Mouse (Mus musculus) kidney, embryonic 16.5 days (tissue): ENCODE data around the gene Tulp4. TPM values are rescaled to one million over a fixed set of nuclear protein-coding genes. Genes with fewer than 3 reads are reported as not detected.

Source experiments
- ATAC-seq: fragments of 200-750 bp; cut with Nextera tagmentation; 2 replicates; pipeline ENCODE4 v1.8.0; 2017; ENCODE audit warnings: moderate TSS enrichment; ENCODE audit not compliant: low FRiP score, low TSS enrichment
- H3K27ac ChIP-seq: fragments of 300-500 bp; sonication (generic); 2 replicates; pipeline ENCODE4 v1.5.1; 2014; ENCODE audit warnings: low read length
- H3K27me3 ChIP-seq: fragments of 300-500 bp; sonication (generic); 2 replicates; pipeline ENCODE4 v1.6.1; 2014; ENCODE audit warnings: low read length, control low read depth, mixed read lengths; ENCODE audit not compliant: insufficient read depth
- H3K36me3 ChIP-seq: fragments of 300-500 bp; sonication (generic); 2 replicates; pipeline ENCODE4 v1.6.1; 2014; ENCODE audit warnings: low read length, control low read depth, mixed read lengths; ENCODE audit not compliant: insufficient read depth
- H3K4me1 ChIP-seq: fragments of 300-500 bp; sonication (generic); 2 replicates; pipeline ENCODE4 v1.6.1; 2014; ENCODE audit warnings: low read length, control low read depth, mixed read lengths; ENCODE audit not compliant: insufficient read depth
- H3K4me2 ChIP-seq: fragments of 300-500 bp; sonication (generic); replicated peaks from 2 replicates; pipeline ENCODE4 v1.6.1; 2014; ENCODE audit warnings: low read depth, low read length
- H3K4me3 ChIP-seq: fragments of 300-500 bp; sonication (generic); 2 replicates; pipeline ENCODE4 v1.5.1; 2014; ENCODE audit warnings: mild to moderate bottlenecking, low read length
- H3K9ac ChIP-seq: fragments of 300-500 bp; sonication (generic); replicated peaks from 2 replicates; pipeline ENCODE4 v1.6.1; 2014; ENCODE audit warnings: low read length
- H3K9me3 ChIP-seq: fragments of 300-500 bp; sonication (generic); 2 replicates; pipeline ENCODE4 v1.6.1; 2016; ENCODE audit warnings: low read length, control low read depth
- WGBS: fragments of 180-500 bp; shearing (Covaris S2); extraction: QIAGEN DNeasy Blood & Tissue Kit; methylation state at CpG from one replicate; pipeline ENCODE4 v1.1.7; 2014; 5-methylcytosine and 5-hydroxymethylcytosine counted together
- polyA plus RNA-seq: library from polyadenylated mRNA; unstranded; fragments of >200 nt; fragmentation: Nextera tagmentation; extraction: Ambion mirVana; gene quantifications from 2 replicates; pipeline ENCODE4 v1.2.1, GENCODE M21; 2015

The Tulp4 gene
- polyA plus RNA-seq, 1 experiment from 2014 or later: 81.3 TPM

DNA sequence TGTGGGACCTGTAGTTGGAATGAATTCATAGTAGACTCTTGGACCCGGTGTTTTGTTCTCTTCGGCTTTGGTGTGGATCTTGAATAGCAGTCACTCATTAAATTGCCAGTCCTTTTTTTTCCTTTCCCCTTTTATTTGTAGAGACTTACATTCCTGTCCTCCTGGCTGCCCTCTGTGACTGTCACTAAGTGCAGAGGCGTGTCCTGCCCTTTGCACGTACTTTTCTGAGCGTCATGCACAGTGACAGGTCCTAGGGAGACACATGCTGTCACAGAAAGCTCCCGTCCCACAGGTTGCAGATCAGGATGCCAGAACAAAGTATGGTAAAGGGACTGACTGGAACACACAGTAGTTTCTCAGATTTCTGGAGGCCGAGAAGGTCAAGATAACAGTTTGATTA lies 91.3 kb downstream of the Tulp4 start:
- Histone ChIP-seq H3K27me3 (no peaks in the 10 kb centered on the region), H3K4me2 (no peak overlapping the region), H3K9ac (no peak overlapping the region), H3K36me3 (peaks cover 13% of the 10 kb centered on the region; the same call in 1 of the 2 replicates), H3K27ac (no peak overlapping the region), H3K9me3 (no peaks in the 10 kb centered on the region), H3K4me3 (no peak overlapping the region), H3K4me1 (no peaks in the 10 kb centered on the region)
- whole genome bisulfite sequencing: 74% methylated on average over 7 of the region's 7 CpGs
- no peak for ATAC-seq

DNA sequence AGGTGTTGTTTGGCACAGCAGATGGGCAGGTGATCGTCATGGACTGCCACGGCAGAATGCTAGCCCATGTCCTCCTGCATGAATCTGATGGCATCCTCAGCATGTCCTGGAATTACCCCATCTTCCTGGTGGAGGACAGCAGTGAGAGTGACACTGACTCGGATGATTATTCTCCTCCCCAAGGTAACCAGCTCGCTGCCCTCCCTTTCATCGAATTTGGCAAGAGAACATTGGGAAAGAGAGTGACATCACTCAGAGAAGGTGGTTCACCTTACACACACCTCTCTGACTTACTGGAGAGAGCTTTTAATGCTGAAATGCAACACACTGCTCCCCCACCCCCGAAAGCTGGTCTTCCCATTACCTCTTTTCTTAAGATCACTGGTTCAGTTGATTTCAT lies 92.4 kb downstream of the Tulp4 start:
- Histone ChIP-seq H3K9ac (no peak overlapping the region), H3K36me3 (peaks cover 10% of the 10 kb centered on the region; the same call in 1 of the 2 replicates), H3K4me1 (no peaks in the 10 kb centered on the region), H3K27me3 (no peaks in the 10 kb centered on the region), H3K4me3 (no peak overlapping the region), H3K9me3 (no peaks in the 10 kb centered on the region), H3K27ac (no peak overlapping the region), H3K4me2 (no peak overlapping the region)
- ATAC-seq: no peak
- 71% methylated on average over 6 of the region's 6 CpGs for WGBS

DNA sequence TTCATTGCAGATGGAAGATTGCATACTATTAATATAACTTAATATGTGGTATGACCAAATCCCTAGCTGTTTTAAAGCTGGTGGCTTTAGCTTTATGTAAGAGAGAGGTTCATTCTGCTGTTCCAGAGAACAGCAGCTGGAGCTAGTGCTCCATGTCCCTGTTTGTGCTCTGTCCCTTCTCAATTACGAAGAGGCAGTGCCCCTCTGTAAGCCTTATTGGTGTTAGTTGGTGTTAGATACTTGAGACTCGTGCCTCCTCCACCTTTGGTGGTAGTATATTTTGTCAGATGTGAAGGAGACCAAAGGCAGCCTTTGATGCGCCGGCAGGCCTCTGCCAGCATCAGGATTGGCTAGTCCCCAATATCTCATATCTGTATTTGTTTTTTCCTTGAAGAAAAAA lies 92.9 kb downstream of the Tulp4 start:
- no peak overlapping the region for H3K27ac ChIP-seq
- peaks cover 9% of the 10 kb centered on the region; the same call in 1 of the 2 replicates for H3K36me3 ChIP-seq
- no peaks in the 10 kb centered on the region for H3K27me3 ChIP-seq
- no peaks in the 10 kb centered on the region for H3K9me3 ChIP-seq
- H3K4me2 ChIP-seq: no peak overlapping the region
- no peak overlapping the region for H3K4me3 ChIP-seq
- 39% methylated on average over 4 of the region's 4 CpGs for WGBS
- H3K9ac ChIP-seq: no peak overlapping the region
- no peaks in the 10 kb centered on the region for H3K4me1 ChIP-seq
- no peak for ATAC-seq

DNA sequence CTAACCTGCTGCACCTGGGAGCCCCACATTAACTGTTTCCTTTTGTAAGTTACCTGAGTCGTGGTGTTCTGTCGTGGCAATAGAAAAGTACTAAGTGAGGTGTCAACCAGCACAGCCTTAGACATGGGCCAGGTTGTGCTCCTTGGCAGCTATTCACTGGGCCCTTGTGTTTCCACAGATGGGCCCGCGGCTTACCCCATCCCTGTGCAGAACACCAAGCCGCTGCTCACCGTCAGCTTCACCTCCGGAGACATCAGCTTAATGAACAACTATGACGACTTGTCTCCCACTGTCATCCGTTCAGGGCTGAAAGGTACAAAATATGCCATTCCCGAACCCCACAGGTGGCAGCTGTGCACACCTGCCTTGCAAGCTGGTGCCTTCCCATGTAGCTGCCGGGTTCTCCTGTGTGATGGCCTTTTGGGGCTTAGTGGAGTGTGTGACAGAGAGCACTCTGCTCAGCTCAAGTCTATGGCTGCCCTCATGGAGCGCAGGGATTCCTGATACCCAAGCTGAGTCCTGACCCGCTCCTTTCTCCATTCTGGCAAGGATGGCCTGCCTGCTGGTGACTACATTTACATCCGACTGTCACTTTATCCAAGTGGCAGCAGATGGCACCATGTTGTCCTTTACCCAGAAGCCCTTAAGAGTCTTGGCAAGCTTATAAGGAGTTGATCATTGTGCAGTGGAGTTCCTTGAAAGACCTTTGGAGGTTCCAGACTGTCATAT lies 95.4 kb downstream of the Tulp4 start:
- Histone ChIP-seq H3K36me3 (peaks cover 9% of the 10 kb centered on the region; the same call in 1 of the 2 replicates), H3K4me3 (no peak overlapping the region), H3K9ac (no peak overlapping the region), H3K27me3 (no peaks in the 10 kb centered on the region), H3K27ac (no peak overlapping the region), H3K9me3 (no peaks in the 10 kb centered on the region), H3K4me1 (no peaks in the 10 kb centered on the region), H3K4me2 (no peak overlapping the region)
- no peak for ATAC-seq
- WGBS: 94% methylated on average over 14 of the region's 14 CpGs

DNA sequence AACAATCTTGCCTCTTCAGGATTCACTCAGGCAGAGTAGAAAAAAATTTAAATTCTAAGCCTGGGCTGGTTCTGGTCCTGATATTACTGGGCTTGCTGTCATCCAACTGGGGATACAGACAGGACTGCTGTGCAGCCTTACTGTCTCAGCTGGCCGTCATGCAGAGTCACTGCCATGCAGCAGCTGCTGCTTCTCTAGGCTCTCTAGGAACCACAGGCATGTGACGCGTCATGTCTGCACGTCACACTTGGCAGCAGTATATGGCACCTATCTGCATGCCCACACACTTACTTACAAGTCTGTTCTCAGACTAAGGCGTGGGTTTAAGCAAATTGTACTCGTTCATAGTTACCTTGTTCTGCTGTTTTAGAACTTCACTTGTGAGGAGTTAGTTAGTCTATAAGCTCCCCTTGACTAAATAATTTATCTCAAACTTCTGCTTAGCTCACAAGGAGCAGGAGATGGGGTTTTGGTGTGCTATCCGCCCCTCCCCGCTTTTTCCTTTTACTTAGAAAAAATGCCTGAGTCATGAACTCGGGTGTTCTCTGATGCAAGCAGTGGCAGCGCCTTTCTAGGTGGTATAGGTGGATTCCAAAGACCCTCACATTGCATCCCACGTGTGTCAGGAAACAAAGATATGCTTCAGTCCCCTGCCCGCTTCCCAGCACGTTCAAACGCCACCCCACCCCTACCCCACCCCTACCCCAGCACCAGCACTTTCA lies 96.3 kb downstream of the Tulp4 start:
- Histone ChIP-seq H3K9me3 (no peaks in the 10 kb centered on the region), H3K4me2 (no peak overlapping the region), H3K4me3 (no peak overlapping the region), H3K4me1 (no peaks in the 10 kb centered on the region), H3K27me3 (no peaks in the 10 kb centered on the region), H3K27ac (no peak overlapping the region), H3K9ac (no peak overlapping the region), H3K36me3 (peaks cover 12% of the 10 kb centered on the region; the same call in 1 of the 2 replicates)
- WGBS: 80% methylated on average over 14 of the region's 14 CpGs
- ATAC-seq: no peak

DNA sequence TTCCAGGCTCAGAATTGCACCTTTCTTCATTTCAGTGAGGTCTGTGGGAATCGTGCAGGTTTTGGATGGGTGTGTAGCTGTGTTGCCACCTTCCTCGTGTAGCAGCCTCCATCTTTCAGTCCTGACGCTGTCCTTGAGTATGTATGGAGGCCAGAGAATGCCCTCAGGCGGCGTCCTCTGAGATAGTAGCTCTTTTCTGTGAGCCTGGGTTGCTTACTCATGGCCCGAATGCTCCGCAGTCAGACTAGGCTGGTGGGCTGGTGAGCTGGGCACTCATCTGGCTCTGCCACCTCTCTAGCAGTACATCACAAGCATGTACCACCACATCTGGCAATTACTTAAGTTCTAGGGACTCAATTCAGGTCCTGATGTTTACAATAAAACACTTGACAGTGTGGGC lies 96.9 kb downstream of the Tulp4 start:
- Histone ChIP-seq H3K36me3 (peaks cover 12% of the 10 kb centered on the region; the same call in 1 of the 2 replicates), H3K27ac (no peak overlapping the region), H3K9me3 (no peaks in the 10 kb centered on the region), H3K4me3 (no peak overlapping the region), H3K4me2 (no peak overlapping the region), H3K9ac (no peak overlapping the region), H3K4me1 (no peaks in the 10 kb centered on the region), H3K27me3 (no peaks in the 10 kb centered on the region)
- WGBS: 89% methylated on average over 7 of the region's 7 CpGs
- ATAC-seq: no peak

DNA sequence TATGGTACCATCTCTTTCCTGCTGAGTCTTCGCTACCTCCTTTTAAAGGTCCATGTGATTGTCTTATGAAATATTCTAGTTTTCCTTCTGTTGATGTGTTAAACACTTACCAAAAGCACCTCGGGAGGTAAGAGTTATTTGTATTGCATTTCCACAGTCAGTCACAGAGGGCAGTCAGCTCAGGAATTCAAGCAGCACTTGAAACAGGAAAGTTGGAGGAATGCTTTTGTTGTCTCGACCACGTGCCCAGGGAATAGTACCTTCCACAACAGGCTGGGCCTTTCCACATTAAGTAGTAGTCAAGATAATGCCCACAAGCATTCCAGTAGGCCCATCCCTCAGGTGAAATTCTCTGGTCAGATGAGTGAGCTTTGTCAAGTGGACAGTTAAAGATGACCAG lies 97.6 kb downstream of the Tulp4 start:
- Histone ChIP-seq H3K4me1 (no peaks in the 10 kb centered on the region), H3K27me3 (no peaks in the 10 kb centered on the region), H3K9ac (no peak overlapping the region), H3K4me3 (no peak overlapping the region), H3K9me3 (no peaks in the 10 kb centered on the region), H3K36me3 (0 out of 2 replicates have a peak, but pooled peaks cover 7% of the 10 kb centered on the region), H3K4me2 (no peak overlapping the region), H3K27ac (no peak overlapping the region)
- ATAC-seq: no peak
- 45% methylated on average over 4 of the region's 4 CpGs for WGBS

DNA sequence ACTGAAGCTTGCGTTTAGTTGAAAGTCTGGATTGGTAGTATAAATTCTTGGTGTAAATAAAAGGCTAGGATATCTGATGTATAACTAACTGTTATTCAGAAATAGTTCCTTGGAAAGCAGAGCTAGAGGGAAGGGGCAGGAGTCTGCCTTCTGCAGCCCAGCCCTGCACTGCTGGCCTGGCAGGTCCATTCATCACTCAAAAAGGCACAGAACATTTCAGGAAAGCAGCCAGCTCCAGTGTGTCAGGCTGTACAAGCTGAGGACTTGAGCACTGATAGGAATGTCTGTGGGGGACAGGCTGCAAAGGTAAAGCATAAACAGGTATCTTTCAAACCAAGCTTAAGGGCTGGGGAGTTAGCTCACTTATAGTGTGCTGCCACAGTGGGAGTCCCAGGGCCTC lies 105.5 kb downstream of the Tulp4 start:
- peaks cover 22% of the 10 kb centered on the region for H3K36me3 ChIP-seq
- no peak for ATAC-seq
- 88% methylated on average over 1 of the region's 1 CpGs for WGBS
- H3K9me3 ChIP-seq: no peaks in the 10 kb centered on the region
- no peaks in the 10 kb centered on the region for H3K4me1 ChIP-seq
- H3K4me2 ChIP-seq: no peak overlapping the region
- no peak overlapping the region for H3K9ac ChIP-seq
- no peaks in the 10 kb centered on the region for H3K27me3 ChIP-seq
- no peak overlapping the region for H3K27ac ChIP-seq
- H3K4me3 ChIP-seq: no peak overlapping the region

DNA sequence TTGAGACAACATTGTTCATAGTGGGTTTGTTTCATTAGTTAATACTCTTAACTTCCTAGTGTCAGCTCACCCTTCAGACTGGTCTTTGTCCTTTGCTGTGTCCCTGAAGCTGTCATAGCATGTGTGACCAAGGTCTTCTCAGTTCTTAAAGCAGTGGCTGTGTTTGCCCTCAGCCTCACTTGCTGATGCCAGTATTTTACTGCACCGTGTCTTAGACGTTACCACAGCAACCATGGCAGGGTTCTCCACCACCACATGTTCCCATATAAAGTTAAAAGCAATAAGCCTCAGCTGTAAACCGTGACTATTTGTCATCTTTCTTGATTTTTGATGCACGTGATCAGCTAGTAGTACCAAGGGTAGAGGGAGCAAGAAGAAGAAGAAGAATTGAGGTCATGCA lies 109.4 kb downstream of the Tulp4 start:
- Histone ChIP-seq H3K4me1 (no peaks in the 10 kb centered on the region), H3K4me3 (no peak overlapping the region), H3K9me3 (no peaks in the 10 kb centered on the region), H3K36me3 (peaks cover 23% of the 10 kb centered on the region), H3K4me2 (no peak overlapping the region), H3K9ac (no peak overlapping the region), H3K27me3 (no peaks in the 10 kb centered on the region), H3K27ac (no peak overlapping the region)
- WGBS: 91% methylated on average over 4 of the region's 4 CpGs
- ATAC-seq: no peak

DNA sequence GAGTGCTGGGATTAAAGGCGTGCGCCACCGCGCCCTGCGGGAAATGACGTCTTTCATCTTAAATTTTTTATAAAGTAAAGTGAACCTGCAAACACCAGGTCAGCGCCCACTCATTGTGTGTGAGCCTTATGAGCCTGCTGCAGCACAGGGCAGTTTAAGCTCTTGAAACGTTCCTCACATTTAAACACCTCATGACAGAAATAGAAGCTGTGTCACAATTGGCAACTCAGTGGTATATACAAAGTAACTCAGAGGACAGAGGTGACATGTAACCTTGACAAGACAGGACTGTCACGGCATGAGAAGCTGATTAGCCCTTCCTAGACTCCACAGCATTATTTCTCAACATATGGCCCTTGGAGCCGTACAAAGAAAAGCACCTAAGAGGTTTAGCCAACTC lies 110.3 kb downstream of the Tulp4 start:
- Histone ChIP-seq H3K27ac (no peak overlapping the region), H3K36me3 (peaks cover 23% of the 10 kb centered on the region), H3K4me1 (no peaks in the 10 kb centered on the region), H3K4me2 (no peak overlapping the region), H3K9ac (no peak overlapping the region), H3K27me3 (no peaks in the 10 kb centered on the region), H3K4me3 (no peak overlapping the region), H3K9me3 (no peaks in the 10 kb centered on the region)
- ATAC-seq: no peak
- WGBS: 93% methylated on average over 10 of the region's 10 CpGs
